Mouse (Mus musculus) limb, embryonic 12.5 days (tissue): Measurements from ENCODE around the gene Ccng2. TPM values are rescaled to one million over a fixed set of nuclear protein-coding genes. Genes with fewer than 3 reads are reported as not detected.

ENCODE experiments used
- ATAC-seq: fragments of 200-750 bp; cut with Nextera tagmentation; 2 replicates; pipeline ENCODE4 v1.8.0; 2017; ENCODE audit warnings: low read depth, moderate TSS enrichment; ENCODE audit not compliant: insufficient number of reproducible peaks, insufficient read depth, low FRiP score, low TSS enrichment
- H3K27ac ChIP-seq: fragments of 300-500 bp; sonication (generic); 2 replicates; pipeline ENCODE4 v1.5.1; 2016; ENCODE audit warnings: mild to moderate bottlenecking, moderate library complexity
- H3K27me3 ChIP-seq: fragments of 300-500 bp; sonication (generic); 2 replicates; pipeline ENCODE4 v1.6.1; 2016; ENCODE audit warnings: mild to moderate bottlenecking, moderate library complexity
- H3K36me3 ChIP-seq: fragments of 300-500 bp; sonication (generic); 2 replicates; pipeline ENCODE4 v1.6.1; 2016; ENCODE audit warnings: mild to moderate bottlenecking, moderate library complexity
- H3K4me1 ChIP-seq: fragments of 300-500 bp; sonication (generic); replicated peaks from 2 replicates; pipeline ENCODE4 v1.6.1; 2016
- H3K4me2 ChIP-seq: fragments of 300-500 bp; sonication (generic); 2 replicates; pipeline ENCODE4 v1.6.1; 2016; ENCODE audit warnings: mild to moderate bottlenecking, moderate library complexity
- H3K4me3 ChIP-seq: fragments of 300-500 bp; sonication (generic); replicated peaks from 2 replicates; pipeline ENCODE4 v1.5.1; 2016; ENCODE audit warnings: mild to moderate bottlenecking
- H3K9ac ChIP-seq: fragments of 300-500 bp; sonication (generic); replicated peaks from 2 replicates; pipeline ENCODE4 v1.6.1; 2016; ENCODE audit warnings: mild to moderate bottlenecking, moderate library complexity
- H3K9me3 ChIP-seq: fragments of 300-500 bp; sonication (generic); 2 replicates; pipeline ENCODE4 v1.6.1; 2016; ENCODE audit warnings: mild to moderate bottlenecking, moderate library complexity
- WGBS: fragments of 180-500 bp; shearing (Covaris S2); methylation state at CpG from one replicate; pipeline ENCODE4 v1.1.7; 2016; 5-methylcytosine and 5-hydroxymethylcytosine counted together
- polyA plus RNA-seq: library from polyadenylated mRNA; unstranded; fragments of >200 nt; fragmentation: Nextera tagmentation; extraction: Ambion mirVana; gene quantifications from 2 replicates; pipeline ENCODE4 v1.2.1, GENCODE M21; 2016

Ccng2 gene
- polyA plus RNA-seq = 109 and 114 TPM in 2 replicates

- H3K9me3 ChIP-seq = no peaks in the 10 kb centered on the region
- peak within 1 kb of the TSS; percentile 70 for H3K4me2 ChIP-seq
- H3K4me3 ChIP-seq = peak within 1 kb of the TSS; percentile 89
- H3K27me3 ChIP-seq = no peaks in the 10 kb centered on the region
- peaks cover 20% of the 10 kb centered on the region for H3K36me3 ChIP-seq
- ATAC-seq = peak; percentile 95
- H3K4me1 ChIP-seq = peaks cover 22% of the 10 kb centered on the region
- WGBS = under 1% methylated on average over 54 of the region's 54 CpGs
- H3K27ac ChIP-seq = peak within 1 kb of the TSS; percentile 96
- peak within 1 kb of the TSS; percentile 97 for H3K9ac ChIP-seq
These were observed at the start of gene Ccng2 for GRCm38 (mm10) chr5:93266883-93267704. Gene Ccng2 (plus strand): TSS chr5:93267257.

DNA sequence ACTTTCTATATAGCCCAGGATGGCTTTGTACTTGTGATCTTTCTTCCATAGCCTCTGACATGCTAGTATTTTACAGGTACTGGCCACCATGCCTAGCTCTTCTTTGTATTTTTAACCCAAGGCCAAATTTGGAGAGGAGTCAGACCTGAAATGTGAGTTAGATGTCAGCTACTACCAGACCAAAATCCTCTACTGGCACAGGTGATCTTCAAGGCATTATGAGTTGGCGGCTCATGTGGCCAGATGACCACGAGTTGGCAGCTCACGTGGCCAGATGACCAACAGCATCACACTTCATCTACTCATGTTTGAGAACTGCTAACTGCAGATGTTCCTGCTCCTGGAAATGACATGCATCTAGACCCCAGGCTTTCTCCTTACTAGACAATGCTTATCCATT is 48.7 kb upstream of the Ccng2 start:
- no peak overlapping the region for H3K4me2 ChIP-seq
- no peak overlapping the region for H3K27ac ChIP-seq
- no peaks in the 10 kb centered on the region for H3K36me3 ChIP-seq
- 88% methylated on average over 3 of the region's 3 CpGs for WGBS
- peaks cover 7% of the 10 kb centered on the region; the same call in 1 of the 2 replicates for H3K4me1 ChIP-seq
- no peaks in the 10 kb centered on the region for H3K9me3 ChIP-seq
- no peak overlapping the region for H3K4me3 ChIP-seq
- ATAC-seq = no peak
- H3K27me3 ChIP-seq = no peaks in the 10 kb centered on the region
- no peak overlapping the region for H3K9ac ChIP-seq

DNA sequence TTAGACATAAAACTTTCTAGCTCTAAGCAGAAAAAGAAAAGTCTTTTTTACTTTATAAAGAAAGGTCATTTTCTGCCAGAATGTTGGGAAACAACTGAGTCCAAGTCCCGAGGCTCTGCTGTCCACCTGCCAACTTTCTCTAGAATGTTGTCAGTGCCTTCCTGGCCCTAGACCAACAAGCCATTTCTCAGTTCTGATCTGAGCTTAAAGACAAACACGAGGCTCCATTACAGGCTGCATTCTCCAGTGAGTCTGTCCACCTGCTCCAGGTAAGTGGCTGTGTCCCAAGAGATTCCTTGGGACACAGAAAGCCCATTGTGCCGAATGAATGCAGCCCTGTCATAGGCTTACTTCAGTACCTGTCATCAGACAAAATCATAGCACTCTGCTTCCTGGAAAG is 45.4 kb upstream of the Ccng2 start:
- no peaks in the 10 kb centered on the region for H3K36me3 ChIP-seq
- no peak overlapping the region for H3K4me3 ChIP-seq
- no peak overlapping the region for H3K4me2 ChIP-seq
- no peaks in the 10 kb centered on the region for H3K9me3 ChIP-seq
- H3K27me3 ChIP-seq = no peaks in the 10 kb centered on the region
- 74% methylated on average over 3 of the region's 3 CpGs for WGBS
- peaks cover 7% of the 10 kb centered on the region; the same call in 1 of the 2 replicates for H3K4me1 ChIP-seq
- no peak overlapping the region for H3K9ac ChIP-seq
- peak; percentile 56; the same call in 1 of the 2 replicates for ATAC-seq
- no peak overlapping the region for H3K27ac ChIP-seq

GRCm38 (mm10) chr5:93224549-93224948 is 42.5 kb upstream of the Ccng2 start:
- Histone ChIP-seq H3K4me1 (peaks cover 7% of the 10 kb centered on the region; the same call in 1 of the 2 replicates), H3K27me3 (no peaks in the 10 kb centered on the region), H3K4me2 (no peak overlapping the region), H3K9ac (no peak overlapping the region), H3K9me3 (no peaks in the 10 kb centered on the region), H3K4me3 (no peak overlapping the region), H3K36me3 (no peaks in the 10 kb centered on the region), H3K27ac (no peak overlapping the region)
- 81% methylated on average over 2 of the region's 2 CpGs for WGBS
- no peak for ATAC-seq

DNA sequence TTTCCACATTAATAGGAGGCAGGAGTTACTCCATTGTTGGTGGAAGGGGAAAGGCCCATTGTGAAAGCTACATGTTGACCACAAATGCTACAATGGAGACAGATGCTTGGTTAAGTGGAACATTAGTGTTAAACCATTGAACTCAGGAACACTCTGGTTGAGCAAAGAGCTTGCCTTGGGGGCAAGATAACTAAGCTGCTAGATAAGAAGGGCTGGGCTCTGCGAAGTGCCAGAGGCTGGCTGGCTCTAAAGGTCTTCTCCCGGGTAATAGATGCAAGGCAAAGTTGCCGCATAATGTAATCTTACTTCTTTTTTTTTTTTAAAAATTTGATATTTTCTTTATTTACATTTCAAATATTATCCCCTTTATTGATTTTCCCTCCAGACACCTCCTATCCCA is 39.9 kb upstream of the Ccng2 start:
- Histone ChIP-seq H3K4me2 (no peak overlapping the region), H3K27ac (no peak overlapping the region), H3K27me3 (no peaks in the 10 kb centered on the region), H3K4me1 (peaks cover 7% of the 10 kb centered on the region; the same call in 1 of the 2 replicates), H3K9ac (no peak overlapping the region), H3K9me3 (no peaks in the 10 kb centered on the region), H3K36me3 (no peaks in the 10 kb centered on the region), H3K4me3 (no peak overlapping the region)
- no peak for ATAC-seq
- WGBS = 92% methylated on average over 3 of the region's 3 CpGs

DNA sequence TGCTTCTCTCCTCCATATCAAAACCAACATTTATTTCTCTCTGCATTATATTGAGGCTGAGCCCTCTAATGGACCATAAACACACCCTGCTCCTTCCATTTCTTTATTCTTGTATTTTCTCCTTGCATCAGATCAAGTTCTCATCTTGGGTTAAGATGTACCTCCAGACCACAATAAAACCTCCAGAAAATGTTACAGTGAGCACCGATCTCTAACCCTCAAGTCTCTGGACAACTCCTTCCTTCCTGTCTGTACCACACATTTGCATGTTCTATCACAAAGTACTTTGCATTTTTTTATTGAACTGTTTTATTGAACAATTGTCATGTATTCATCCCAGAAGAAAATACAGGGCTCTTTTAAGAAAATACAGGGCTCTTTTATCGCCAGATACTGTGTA is 37.5 kb upstream of the Ccng2 start:
- Histone ChIP-seq H3K9me3 (no peaks in the 10 kb centered on the region), H3K4me2 (no peak overlapping the region), H3K27me3 (no peaks in the 10 kb centered on the region), H3K27ac (no peak overlapping the region), H3K4me3 (no peak overlapping the region), H3K4me1 (no peaks in the 10 kb centered on the region), H3K36me3 (no peaks in the 10 kb centered on the region), H3K9ac (no peak overlapping the region)
- WGBS = 85% methylated on average over 2 of the region's 2 CpGs
- no peak for ATAC-seq

DNA sequence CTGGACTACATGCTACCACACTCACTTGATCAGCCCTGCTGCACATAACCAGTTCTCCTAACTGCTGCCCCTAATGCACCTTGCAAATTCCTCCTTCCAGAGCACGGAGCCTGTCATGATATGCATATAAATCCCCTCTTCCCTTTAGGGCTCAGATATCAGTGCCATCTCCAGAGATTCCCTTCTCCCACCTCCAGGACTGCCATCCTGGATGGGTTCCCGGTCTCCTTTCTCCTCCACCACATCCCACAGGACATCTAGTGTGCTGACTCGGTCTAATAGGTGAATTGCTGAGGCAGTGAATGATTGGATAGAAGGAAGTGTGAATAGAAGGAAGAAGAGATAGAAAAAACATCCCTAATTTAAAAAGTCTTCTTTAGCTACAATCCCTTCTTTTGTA is 35.3 kb upstream of the Ccng2 start:
- H3K9me3 ChIP-seq = no peaks in the 10 kb centered on the region
- H3K36me3 ChIP-seq = no peaks in the 10 kb centered on the region
- no peak for ATAC-seq
- H3K27me3 ChIP-seq = no peaks in the 10 kb centered on the region
- H3K9ac ChIP-seq = no peak overlapping the region
- no peak overlapping the region for H3K27ac ChIP-seq
- no peaks in the 10 kb centered on the region for H3K4me1 ChIP-seq
- WGBS = 73% methylated on average over 3 of the region's 3 CpGs
- no peak overlapping the region for H3K4me2 ChIP-seq
- no peak overlapping the region for H3K4me3 ChIP-seq

DNA sequence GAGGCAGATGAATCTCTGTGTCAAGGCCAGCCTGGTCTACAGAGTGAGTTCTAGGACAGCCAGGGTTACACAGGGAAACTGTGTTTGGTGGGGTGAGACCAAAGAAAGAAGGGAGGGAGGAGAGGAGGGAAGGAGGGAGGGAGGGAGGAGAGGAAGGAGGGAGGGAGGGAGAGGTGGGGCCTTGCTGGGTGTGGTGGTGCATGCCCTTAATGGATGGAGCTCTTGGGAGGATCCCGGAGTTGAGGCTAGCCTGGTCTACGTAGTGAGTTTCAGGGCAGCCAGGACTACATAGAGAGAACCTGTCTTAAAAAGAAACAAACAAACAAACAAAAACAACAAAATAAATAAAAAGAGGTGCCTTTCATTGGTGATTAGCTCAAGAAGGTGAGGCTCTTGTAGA is 34.2 kb upstream of the Ccng2 start:
- no peaks in the 10 kb centered on the region for H3K9me3 ChIP-seq
- no peak overlapping the region for H3K9ac ChIP-seq
- 96% methylated on average over 2 of the region's 2 CpGs for WGBS
- H3K36me3 ChIP-seq = no peaks in the 10 kb centered on the region
- no peak overlapping the region for H3K27ac ChIP-seq
- no peak overlapping the region for H3K4me2 ChIP-seq
- no peaks in the 10 kb centered on the region for H3K4me1 ChIP-seq
- H3K4me3 ChIP-seq = no peak overlapping the region
- ATAC-seq = no peak
- H3K27me3 ChIP-seq = no peaks in the 10 kb centered on the region

- H3K27me3 ChIP-seq = no peaks in the 10 kb centered on the region
- no peaks in the 10 kb centered on the region for H3K4me1 ChIP-seq
- no peak overlapping the region for H3K27ac ChIP-seq
- ATAC-seq = no peak
- no peak overlapping the region for H3K4me2 ChIP-seq
- no peaks in the 10 kb centered on the region for H3K9me3 ChIP-seq
- no peaks in the 10 kb centered on the region for H3K36me3 ChIP-seq
- H3K9ac ChIP-seq = no peak overlapping the region
- H3K4me3 ChIP-seq = no peak overlapping the region
- 66% methylated on average over 4 of the region's 4 CpGs for WGBS
These were observed 32.9 kb upstream of the Ccng2 start for GRCm38 (mm10) chr5:93234130-93234529.

DNA sequence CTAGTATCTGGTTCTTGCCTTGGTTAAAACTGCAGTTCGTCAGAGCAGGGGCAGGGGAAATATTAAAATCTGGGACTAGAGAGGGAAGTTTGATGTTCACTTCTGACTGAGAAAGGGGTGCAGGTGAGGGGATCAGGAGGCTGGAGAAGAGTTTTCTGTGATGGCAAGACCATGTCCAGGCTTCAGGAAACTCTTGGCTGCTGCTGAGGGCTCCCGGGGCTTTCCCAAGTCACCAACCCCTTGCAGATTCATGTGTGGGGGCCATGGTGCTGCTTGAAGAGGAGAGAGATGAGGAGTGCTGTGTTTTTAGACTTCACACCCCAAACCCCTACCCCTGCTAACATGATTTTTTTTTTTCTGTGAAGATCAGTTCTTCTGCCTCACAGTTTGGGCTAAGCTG is 32.5 kb upstream of the Ccng2 start:
- Histone ChIP-seq H3K9me3 (no peaks in the 10 kb centered on the region), H3K27ac (no peak overlapping the region), H3K36me3 (no peaks in the 10 kb centered on the region), H3K4me3 (no peak overlapping the region), H3K4me1 (no peaks in the 10 kb centered on the region), H3K27me3 (no peaks in the 10 kb centered on the region), H3K9ac (no peak overlapping the region), H3K4me2 (no peak overlapping the region)
- ATAC-seq = no peak
- WGBS = 84% methylated on average over 2 of the region's 2 CpGs

DNA sequence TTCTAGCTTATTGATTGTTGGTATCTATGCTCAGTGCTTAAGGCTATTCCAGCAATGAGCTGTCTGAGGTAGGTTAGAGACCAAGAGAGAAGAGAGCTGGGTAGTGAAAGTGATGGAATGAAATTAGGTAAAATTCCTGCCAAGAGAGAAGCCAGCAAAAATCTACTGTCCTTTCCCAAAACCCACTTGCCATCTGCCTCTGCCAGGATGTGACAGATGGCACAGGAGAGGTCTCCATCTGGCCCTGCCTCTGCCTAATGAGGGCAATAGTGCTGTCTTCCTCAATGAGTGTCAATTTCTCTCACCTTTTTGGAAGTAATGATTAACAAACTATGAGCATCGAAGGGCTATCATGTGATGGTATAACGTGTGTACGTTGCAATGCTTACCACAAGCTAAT is 31.2 kb upstream of the Ccng2 start:
- H3K36me3 ChIP-seq = no peaks in the 10 kb centered on the region
- H3K4me3 ChIP-seq = no peak overlapping the region
- no peaks in the 10 kb centered on the region for H3K9me3 ChIP-seq
- H3K9ac ChIP-seq = no peak overlapping the region
- ATAC-seq = no peak
- H3K4me2 ChIP-seq = no peak overlapping the region
- H3K4me1 ChIP-seq = no peaks in the 10 kb centered on the region
- H3K27ac ChIP-seq = no peak overlapping the region
- H3K27me3 ChIP-seq = no peaks in the 10 kb centered on the region
- WGBS = 88% methylated on average over 3 of the region's 3 CpGs

GRCm38 (mm10) chr5:93236541-93236940 is 30.5 kb upstream of the Ccng2 start:
- no peaks in the 10 kb centered on the region for H3K9me3 ChIP-seq
- no peaks in the 10 kb centered on the region for H3K27me3 ChIP-seq
- no peak overlapping the region for H3K4me3 ChIP-seq
- no peak overlapping the region for H3K4me2 ChIP-seq
- H3K27ac ChIP-seq = no peak overlapping the region
- 85% methylated on average over 4 of the region's 4 CpGs for WGBS
- no peak overlapping the region for H3K9ac ChIP-seq
- no peak for ATAC-seq
- no peaks in the 10 kb centered on the region for H3K36me3 ChIP-seq
- H3K4me1 ChIP-seq = no peaks in the 10 kb centered on the region
